Mouse (Mus musculus): Measurements from ENCODE around the gene Rere.

DNA sequence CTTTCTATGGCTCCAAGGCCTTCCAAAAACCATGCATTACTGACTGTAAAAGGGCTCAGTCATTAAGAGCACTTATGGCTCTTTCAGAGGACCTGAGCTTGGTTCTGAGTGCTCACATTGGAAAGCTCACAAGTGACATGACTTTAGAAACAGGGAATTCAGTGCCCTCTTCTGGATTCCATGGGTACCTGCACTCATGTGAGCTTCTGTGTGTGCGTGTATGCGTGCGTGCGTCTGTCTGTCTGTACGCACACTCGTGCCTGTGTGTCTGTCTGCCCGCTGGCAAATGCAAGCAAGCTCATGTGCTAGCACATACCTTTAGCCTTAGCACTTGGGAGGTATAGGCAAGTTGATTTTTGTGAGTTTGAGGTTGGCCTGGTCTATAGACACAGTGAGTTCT lies 14.5 kb downstream of the Rere start:
- no peak for TF ChIP-seq CTCF (IDR thresholded peaks at IDR 0.05; ENCODE audit: control insufficient read depth, insufficient read depth, low read length)
- no peak for TF ChIP-seq POLR2A (IDR thresholded peaks at IDR 0.05; ENCODE audit: borderline replicate concordance, control insufficient read depth, low read depth, low read length)

Data from bone marrow, adult 2 months (tissue).